Mouse (Mus musculus): ENCODE data around the gene Gmppa. TPM values are rescaled to one million over a fixed set of nuclear protein-coding genes. Genes with fewer than 3 reads are reported as not detected.

Gene Gmppa
- polyA plus RNA-seq, 1 experiment from 2014 or later: 69.9 TPM

GRCm38 (mm10) chr1:75405547-75405946 is 30.2 kb upstream of the Gmppa start:
- no peak overlapping the region for H3K4me3 ChIP-seq
- H3K4me2 ChIP-seq (replicated peaks): no peak overlapping the region
- H3K9ac ChIP-seq: no peak overlapping the region
- no peaks in the 10 kb centered on the region for H3K27me3 ChIP-seq (replicated peaks)
- H3K36me3 ChIP-seq: peaks cover 46% of the 10 kb centered on the region
- no peak overlapping the region for H3K27ac ChIP-seq
- 92% methylated on average over 3 of the region's 3 CpGs for WGBS
- ATAC-seq (ENCODE audit: low FRiP score, low read depth): no peak
- H3K4me1 ChIP-seq: peaks cover 6% of the 10 kb centered on the region
- no peaks in the 10 kb centered on the region for H3K9me3 ChIP-seq

GRCm38 (mm10) chr1:75406173-75406572 is 29.6 kb upstream of the Gmppa start:
- Histone ChIP-seq H3K9ac (no peak overlapping the region), H3K4me1 (0 out of 2 replicates have a peak, but pooled peaks cover 7% of the 10 kb centered on the region), H3K27me3 (replicated peaks) (no peaks in the 10 kb centered on the region), H3K9me3 (no peaks in the 10 kb centered on the region), H3K27ac (no peak overlapping the region), H3K36me3 (peaks cover 45% of the 10 kb centered on the region), H3K4me3 (no peak overlapping the region), H3K4me2 (replicated peaks) (no peak overlapping the region)
- WGBS: 93% methylated on average over 15 of the region's 15 CpGs
- ATAC-seq (ENCODE audit: low FRiP score, low read depth): no peak

GRCm38 (mm10) chr1:75407056-75407455 is 28.7 kb upstream of the Gmppa start:
- H3K27ac ChIP-seq: no peak overlapping the region
- no peaks in the 10 kb centered on the region for H3K9me3 ChIP-seq
- no peaks in the 10 kb centered on the region for H3K27me3 ChIP-seq (replicated peaks)
- H3K4me3 ChIP-seq: no peak overlapping the region
- H3K4me2 ChIP-seq (replicated peaks): no peak overlapping the region
- no peak for ATAC-seq (ENCODE audit: low FRiP score, low read depth)
- H3K4me1 ChIP-seq: 0 out of 2 replicates have a peak, but pooled peaks cover 7% of the 10 kb centered on the region
- peaks cover 36% of the 10 kb centered on the region for H3K36me3 ChIP-seq
- 92% methylated on average over 9 of the region's 9 CpGs for WGBS
- no peak overlapping the region for H3K9ac ChIP-seq

GRCm38 (mm10) chr1:75408210-75408609 is 27.5 kb upstream of the Gmppa start:
- Histone ChIP-seq H3K9me3 (no peaks in the 10 kb centered on the region), H3K4me2 (replicated peaks) (no peak overlapping the region), H3K9ac (no peak overlapping the region), H3K36me3 (peaks cover 24% of the 10 kb centered on the region; the same call in 1 of the 2 replicates), H3K4me3 (no peak overlapping the region), H3K27me3 (replicated peaks) (no peaks in the 10 kb centered on the region), H3K4me1 (0 out of 2 replicates have a peak, but pooled peaks cover 7% of the 10 kb centered on the region), H3K27ac (no peak overlapping the region)
- 88% methylated on average over 4 of the region's 4 CpGs for WGBS
- no peak for ATAC-seq (ENCODE audit: low FRiP score, low read depth)

- Histone ChIP-seq H3K36me3 (peaks cover 13% of the 10 kb centered on the region; the same call in 1 of the 2 replicates), H3K4me2 (replicated peaks) (no peak overlapping the region), H3K4me1 (0 out of 2 replicates have a peak, but pooled peaks cover 7% of the 10 kb centered on the region), H3K27me3 (replicated peaks) (no peaks in the 10 kb centered on the region), H3K9ac (no peak overlapping the region), H3K27ac (no peak overlapping the region), H3K9me3 (no peaks in the 10 kb centered on the region), H3K4me3 (no peak overlapping the region)
- ATAC-seq (ENCODE audit: low FRiP score, low read depth): no peak
- 95% methylated on average over 7 of the region's 7 CpGs for WGBS
Measured at GRCm38 (mm10) chr1:75409950-75410349, 25.8 kb upstream of the Gmppa start.

- H3K27ac ChIP-seq: no peak overlapping the region
- H3K9ac ChIP-seq: no peak overlapping the region
- 0 out of 2 replicates have a peak, but pooled peaks cover 7% of the 10 kb centered on the region for H3K4me1 ChIP-seq
- no peaks in the 10 kb centered on the region; the same call in 1 of the 2 replicates for H3K27me3 ChIP-seq (replicated peaks)
- H3K9me3 ChIP-seq: no peaks in the 10 kb centered on the region
- WGBS: 89% methylated on average over 3 of the region's 3 CpGs
- H3K4me2 ChIP-seq (replicated peaks): no peak overlapping the region
- H3K4me3 ChIP-seq: no peak overlapping the region
- ATAC-seq (ENCODE audit: low FRiP score, low read depth): no peak
- peaks cover 10% of the 10 kb centered on the region for H3K36me3 ChIP-seq
Measured at GRCm38 (mm10) chr1:75412196-75412595, 23.5 kb upstream of the Gmppa start.

GRCm38 (mm10) chr1:75413749-75414148 is 22.0 kb upstream of the Gmppa start:
- ATAC-seq (ENCODE audit: low FRiP score, low read depth): no peak
- no peak overlapping the region for H3K4me3 ChIP-seq
- 67% methylated on average over 3 of the region's 3 CpGs for WGBS
- H3K9ac ChIP-seq: no peak overlapping the region
- H3K27me3 ChIP-seq (replicated peaks): peaks cover 6% of the 10 kb centered on the region; the same call in 1 of the 2 replicates
- H3K27ac ChIP-seq: no peak overlapping the region
- no peak overlapping the region for H3K4me2 ChIP-seq (replicated peaks)
- 0 out of 2 replicates have a peak, but pooled peaks cover 7% of the 10 kb centered on the region for H3K4me1 ChIP-seq
- no peaks in the 10 kb centered on the region for H3K9me3 ChIP-seq
- H3K36me3 ChIP-seq: peaks cover 10% of the 10 kb centered on the region

GRCm38 (mm10) chr1:75421794-75422193 is 13.9 kb upstream of the Gmppa start:
- peak overlapping the region; percentile 68 for H3K4me2 ChIP-seq (replicated peaks)
- H3K4me1 ChIP-seq: peaks cover 26% of the 10 kb centered on the region
- WGBS: 2% methylated on average over 20 of the region's 20 CpGs
- no peaks in the 10 kb centered on the region for H3K9me3 ChIP-seq
- no peaks in the 10 kb centered on the region; the same call in 1 of the 2 replicates for H3K36me3 ChIP-seq
- peaks cover 61% of the 10 kb centered on the region for H3K27me3 ChIP-seq (replicated peaks)
- no peak overlapping the region for H3K27ac ChIP-seq
- H3K9ac ChIP-seq: peak overlapping the region; percentile 52
- no peak for ATAC-seq (ENCODE audit: low FRiP score, low read depth)
- peak overlapping the region; percentile 31 for H3K4me3 ChIP-seq

GRCm38 (mm10) chr1:75422216-75422822 is 13.4 kb upstream of the Gmppa start:
- 3% methylated on average over 32 of the region's 32 CpGs for WGBS
- Histone ChIP-seq H3K27ac (peak overlapping the region; percentile 1; the same call in 1 of the 2 replicates), H3K27me3 (replicated peaks) (peaks cover 63% of the 10 kb centered on the region), H3K4me3 (peak overlapping the region; percentile 31), H3K9me3 (no peaks in the 10 kb centered on the region), H3K36me3 (no peaks in the 10 kb centered on the region; the same call in 1 of the 2 replicates), H3K9ac (peak overlapping the region; percentile 52), H3K4me1 (peaks cover 26% of the 10 kb centered on the region), H3K4me2 (replicated peaks) (peak overlapping the region; percentile 68)
- ATAC-seq (ENCODE audit: low FRiP score, low read depth): no peak

GRCm38 (mm10) chr1:75422823-75423471 is 12.8 kb upstream of the Gmppa start:
- Histone ChIP-seq H3K36me3 (no peaks in the 10 kb centered on the region; the same call in 1 of the 2 replicates), H3K27me3 (replicated peaks) (peaks cover 63% of the 10 kb centered on the region), H3K9ac (peak overlapping the region; percentile 52), H3K27ac (peak overlapping the region; percentile 1; the same call in 1 of the 2 replicates), H3K4me2 (replicated peaks) (peak overlapping the region; percentile 68), H3K4me3 (peak overlapping the region; percentile 31), H3K4me1 (peaks cover 26% of the 10 kb centered on the region), H3K9me3 (no peaks in the 10 kb centered on the region)
- WGBS: under 1% methylated on average over 71 of the region's 71 CpGs
- peak; percentile 17; the same call in 1 of the 2 replicates for ATAC-seq (ENCODE audit: low FRiP score, low read depth)

GRCm38 (mm10) chr1:75423780-75424390 is 11.8 kb upstream of the Gmppa start:
- Histone ChIP-seq H3K36me3 (no peaks in the 10 kb centered on the region), H3K9me3 (no peaks in the 10 kb centered on the region), H3K4me3 (no peak overlapping the region), H3K4me1 (peaks cover 26% of the 10 kb centered on the region), H3K9ac (peak overlapping the region; percentile 52), H3K27me3 (replicated peaks) (peaks cover 57% of the 10 kb centered on the region), H3K27ac (no peak overlapping the region), H3K4me2 (replicated peaks) (0 out of 2 replicates have a peak overlapping the region, but pooled peaks have one; percentile 68)
- 57% methylated on average over 11 of the region's 11 CpGs for WGBS
- no peak for ATAC-seq (ENCODE audit: low FRiP score, low read depth)
